Comparison of ENCODE assay signal across 10 mouse cellular contexts in genomic region chr16:97568662-97569061, GRCm38 (mm10). TPM values are rescaled to one million over a fixed set of nuclear protein-coding genes. Genes with fewer than 3 reads are reported as not detected.
DNase-seq lines count a peak whose midpoint lies in the region; ATAC-seq and TF ChIP-seq lines count a peak whose summit lies in the region.
"Had no signal": no experiment of that assay in that cellular context is flagged by ENCODE, and none has a peak within 500 bp of the region (broad histone marks: within the 10 kb centered on the region; RNA-seq: fewer than 3 reads in every experiment).

No protein-coding gene starts in this region.

- H3K79me2 ChIP-seq in C2C12 (ENCODE audit: control insufficient read depth, insufficient read depth), result no peaks in the 10 kb centered on the region

- no peak for ATAC-seq in heart, postnatal 0 days (ENCODE audit: insufficient read depth, low read depth)
- no peak for ATAC-seq in heart, embryonic 12.5 days (ENCODE audit: insufficient number of reproducible peaks, low FRiP score)

- H3K27me3 ChIP-seq in heart, postnatal 0 days (ENCODE audit: control insufficient read depth, insufficient read depth, low read length), result no peaks in the 10 kb centered on the region
- H3K27me3 ChIP-seq in heart, embryonic 12.5 days (replicated peaks), result no peaks in the 10 kb centered on the region; the same call in 1 of the 2 replicates
- H3K27me3 ChIP-seq in C2C12 (ENCODE audit: control insufficient read depth, insufficient read depth, insufficient read length), result no peaks in the 10 kb centered on the region
- H3K27me3 ChIP-seq: heart, embryonic 15.5 days had no signal

- no peak overlapping the region for H3ac ChIP-seq in C2C12 (ENCODE audit: control insufficient read depth, insufficient read length, low read depth)

- 58% methylated on average over 9 of the region's 9 CpGs for WGBS in heart, postnatal 0 days
- WGBS in heart, embryonic 12.5 days, result 56% methylated on average over 9 of the region's 9 CpGs

- no peaks in the 10 kb centered on the region for H3K9me3 ChIP-seq in heart, postnatal 0 days (replicated peaks; ENCODE audit: control insufficient read depth, low read length)
- H3K9me3 ChIP-seq in heart, embryonic 12.5 days (replicated peaks), result no peaks in the 10 kb centered on the region
- H3K9me3 ChIP-seq: heart, embryonic 15.5 days had no signal

- H3K9ac ChIP-seq in heart, postnatal 0 days (replicated peaks; ENCODE audit: low read depth, low read length), result no peak overlapping the region
- H3K9ac ChIP-seq in heart, embryonic 12.5 days, result no peak overlapping the region
- H3K9ac ChIP-seq: heart, embryonic 15.5 days had no signal

- TF ChIP-seq CTCF in heart, postnatal 0 days (IDR thresholded peaks at IDR 0.05; ENCODE audit: low read depth), result peak; percentile 27; the same call in 1 of the 2 replicates
- peak; percentile 3 for TF ChIP-seq CTCF in C2C12 (IDR thresholded peaks at IDR 0.05; ENCODE audit: control insufficient read depth, insufficient read depth, insufficient read length)
- TF ChIP-seq CTCF in embryonic fibroblast, embryonic 13.5 days (IDR thresholded peaks at IDR 0.05; ENCODE audit: borderline replicate concordance, insufficient read depth, low read length), result peak; percentile 38; the same call in 1 of the 2 replicates

- no peak overlapping the region for H3K4me3 ChIP-seq in heart, postnatal 0 days (ENCODE audit: low read depth, low read length)
- no peak overlapping the region for H3K4me3 ChIP-seq in heart, embryonic 12.5 days
- H3K4me3 ChIP-seq in C2C12 (ENCODE audit: insufficient read depth, poor library complexity, severe bottlenecking), result no peak overlapping the region
- no peak overlapping the region for H3K4me3 ChIP-seq in embryonic fibroblast, embryonic 13.5 days (ENCODE audit: insufficient read depth, low read length)
- H3K4me3 ChIP-seq: heart, embryonic 15.5 days had no signal

- no peak for DNase-seq in heart, postnatal 0 days (ENCODE audit: low spot score)
- DNase-seq in adrenal gland, postnatal 10 days, result peak; percentile 75
- DNase-seq in layer of hippocampus, postnatal 25 days (ENCODE audit: extremely low spot score in 1 of 2, low spot score in 1 of 2), result peak; percentile 41 to 69
- DNase-seq in ovary, postnatal 14 days (ENCODE audit: low spot score), result peak; percentile 35
- DNase-seq in urinary bladder, postnatal 4 days (ENCODE audit: low spot score in 2 of 2), result no peak

- H3K36me3 ChIP-seq in heart, postnatal 0 days (replicated peaks; ENCODE audit: control insufficient read depth, insufficient read depth, low read length), result no peaks in the 10 kb centered on the region
- no peaks in the 10 kb centered on the region for H3K36me3 ChIP-seq in heart, embryonic 12.5 days
- H3K36me3 ChIP-seq in C2C12 (ENCODE audit: control insufficient read depth, insufficient read depth), result no peaks in the 10 kb centered on the region
- H3K36me3 ChIP-seq: heart, embryonic 15.5 days had no signal

- TF ChIP-seq POLR2A in embryonic fibroblast, embryonic 13.5 days (IDR thresholded peaks at IDR 0.05; ENCODE audit: low read depth, low read length), result no peak

- no peak overlapping the region for H3K4me2 ChIP-seq in heart, postnatal 0 days (ENCODE audit: low read depth, low read length)
- H3K4me2 ChIP-seq in heart, embryonic 12.5 days, result no peak overlapping the region
- H3K4me2 ChIP-seq: heart, embryonic 15.5 days had no signal

- no peak for TF ChIP-seq EP300 in heart, postnatal 0 days (IDR thresholded peaks at IDR 0.05; ENCODE audit: low read depth)

- H3K27ac ChIP-seq in heart, postnatal 0 days (ENCODE audit: low read depth), result no peak overlapping the region
- no peak overlapping the region for H3K27ac ChIP-seq in heart, embryonic 12.5 days (ENCODE audit: poor library complexity, severe bottlenecking)
- H3K27ac ChIP-seq in embryonic fibroblast, embryonic 13.5 days (ENCODE audit: insufficient read depth, low read length), result no peak overlapping the region
- H3K27ac ChIP-seq: heart, embryonic 15.5 days had no signal

- no peaks in the 10 kb centered on the region for H3K79me3 ChIP-seq in C2C12 (ENCODE audit: low read depth)

- no peaks in the 10 kb centered on the region for H3K4me1 ChIP-seq in heart, postnatal 0 days (ENCODE audit: control insufficient read depth, insufficient read depth)
- no peaks in the 10 kb centered on the region for H3K4me1 ChIP-seq in heart, embryonic 12.5 days (replicated peaks)
- no peaks in the 10 kb centered on the region for H3K4me1 ChIP-seq in embryonic fibroblast, embryonic 13.5 days (ENCODE audit: control insufficient read depth, insufficient read depth, low read length)
- H3K4me1 ChIP-seq: heart, embryonic 15.5 days had no signal

TF ChIP-seq in C2C12, 6 proteins besides CTCF, POLR2A, EP300 and RAD21:
- no peak for TF ChIP-seq USF1 (IDR thresholded peaks at IDR 0.05; ENCODE audit: low read depth)
- no peak for TF ChIP-seq MYOD1 (IDR thresholded peaks at IDR 0.05; ENCODE audit: control insufficient read depth, insufficient read length, low read depth)
- no peak for TF ChIP-seq MYOG (IDR thresholded peaks at IDR 0.05; ENCODE audit: control insufficient read depth, extremely low read depth, insufficient read length)
- no peak for TF ChIP-seq MAX (IDR thresholded peaks at IDR 0.05)
- TF ChIP-seq FOSL1 (IDR thresholded peaks at IDR 0.05; ENCODE audit: insufficient read depth, low read length, poor library complexity, severe bottlenecking), result no peak
- TF ChIP-seq CEBPB (IDR thresholded peaks at IDR 0.05; ENCODE audit: low read depth), result no peak

RNA-seq across cellular contexts. Expression of gene Tmprss2, which starts 42.3 kb away (rescaled TPM):
- total RNA-seq in heart, postnatal 0 days (2014; rRNA removed; ENCODE audit: low replicate concordance), result 0.19 and 7.1 TPM in 2 replicates
- 0.11 and 0.21 TPM in 2 replicates for polyA plus RNA-seq in heart, postnatal 0 days (2015; fragmentation: Nextera tagmentation; extraction: Ambion mirVana)
- 0.15 and 0.46 TPM in 2 replicates for polyA plus RNA-seq in heart, embryonic 12.5 days (2016; fragmentation: Nextera tagmentation; extraction: Ambion mirVana)
- polyA plus RNA-seq in C2C12 (2012; fragmentation: generic; extraction: Trizol), result not detected
- under 1 TPM; 0.12 to 0.90 TPM for total RNA-seq in adrenal gland, postnatal 10 days (2021)
- polyA plus RNA-seq in embryonic fibroblast, embryonic 13.5 days (2011; ENCODE audit: insufficient read length, low read depth, missing spikeins), result not detected in 2 replicates
- total RNA-seq in layer of hippocampus, postnatal 25 days (2021), result not detected

RNA-seq across cellular contexts. Expression of gene Fam3b, which starts 54.0 kb away (rescaled TPM):
- total RNA-seq in heart, postnatal 0 days (2014; rRNA removed; ENCODE audit: low replicate concordance), result not detected in 2 replicates
- polyA plus RNA-seq in heart, postnatal 0 days (2015; fragmentation: Nextera tagmentation; extraction: Ambion mirVana), result not detected in 2 replicates
- polyA plus RNA-seq in heart, embryonic 12.5 days (2016; fragmentation: Nextera tagmentation; extraction: Ambion mirVana), result not detected in 2 replicates
- polyA plus RNA-seq in C2C12 (2012; fragmentation: generic; extraction: Trizol), result not detected
- under 1 TPM in 1 of 2 experiments, not detected in 1; 0.36 TPM for total RNA-seq in adrenal gland, postnatal 10 days (2021)
- polyA plus RNA-seq in embryonic fibroblast, embryonic 13.5 days (2011; ENCODE audit: insufficient read length, low read depth, missing spikeins), result not detected in 2 replicates
- not detected for total RNA-seq in layer of hippocampus, postnatal 25 days (2021)
- total RNA-seq: adrenal gland, postnatal 4 days had no signal
- polyA plus RNA-seq: heart, embryonic 15.5 days had no signal

Comparison
In these comparisons a context has a peak if more than half of its experiments do, and no peak if none do; other contexts are left out.
1. DNase-seq: peak in adrenal gland, postnatal 10 days (single experiment), layer of hippocampus, postnatal 25 days (2 of 2) and ovary, postnatal 14 days (single experiment); none in heart, postnatal 0 days (single experiment) and urinary bladder, postnatal 4 days (0 of 2).
2. Peak in every context shown above with its lines, with median percentiles within 50 percentile points of each other: CTCF ChIP-seq.